Mouse (Mus musculus): ENCODE results near the gene Wdhd1.

DNA sequence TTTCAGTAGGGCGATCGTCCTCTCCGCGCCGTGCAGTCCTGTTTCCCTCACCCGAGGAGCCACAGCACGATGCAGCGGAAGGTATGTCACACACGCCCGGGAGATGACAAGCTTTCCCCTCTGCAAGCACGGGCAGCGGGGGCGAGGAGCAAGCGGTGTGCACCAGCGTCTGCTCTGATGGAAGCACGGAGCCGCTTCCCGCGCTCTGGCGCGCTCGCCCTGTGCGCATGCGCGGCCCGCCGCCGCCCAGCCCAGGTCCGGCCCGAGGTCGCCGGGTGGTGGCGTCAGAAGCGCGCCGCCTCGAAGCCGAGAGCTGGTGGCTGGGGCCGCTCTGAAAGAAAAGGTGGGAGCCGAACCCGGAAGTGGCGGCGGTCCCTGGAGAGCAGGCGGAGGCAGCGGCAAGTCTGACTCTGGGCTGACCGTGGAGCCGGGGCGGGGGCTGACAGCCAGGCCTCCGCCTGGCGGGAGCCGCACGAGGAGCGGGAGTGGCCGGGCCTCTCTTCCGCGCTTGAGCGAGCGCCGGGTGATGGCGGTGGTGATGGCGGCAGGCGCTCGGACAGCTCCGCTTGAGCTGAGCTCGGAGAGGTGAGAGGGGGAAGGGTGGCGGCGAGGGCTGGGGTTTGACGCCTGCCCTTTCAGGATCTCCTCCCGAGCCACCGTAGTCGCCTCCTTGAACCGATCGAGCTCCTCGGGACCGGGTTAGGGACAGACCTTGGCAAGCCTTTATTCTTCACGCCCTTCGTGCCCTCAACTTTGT lies at the start of gene Wdhd1, which contains the start of gene Socs4:
- TF ChIP-seq UBTF (IDR thresholded peaks at IDR 0.05; ENCODE audit: low read depth, low read length) (peak; percentile 69), MYC (IDR thresholded peaks at IDR 0.05; ENCODE audit: low read depth, low read length) (peak; percentile 58; the same call in 1 of the 2 replicates), ZNF384 (IDR thresholded peaks at IDR 0.05; ENCODE audit: low read depth, low read length) (no peak), TCF12 (IDR thresholded peaks at IDR 0.05; ENCODE audit: low read depth, low read length) (peak; percentile 83), POLR2A (IDR thresholded peaks at IDR 0.05; ENCODE audit: low read depth, low read length) (peak; percentile 93), SMC3 (IDR thresholded peaks at IDR 0.05; ENCODE audit: low read depth, low read length) (no peak)

Measured in CH12.LX (cell line).